Mouse (Mus musculus): ENCODE data around the gene Gmcl1.

The Gmcl1 gene

GRCm38 (mm10) chr6:86736313-86736712 is 3.1 kb upstream of the Gmcl1 start:
- DNase-seq (ENCODE audit: low spot score in 2 of 2), result no peak

- no peak for DNase-seq (ENCODE audit: low spot score in 2 of 2)
Measured at GRCm38 (mm10) chr6:86732276-86733173, 658 bp downstream of the Gmcl1 start.

GRCm38 (mm10) chr6:86728711-86729110 is 4.5 kb downstream of the Gmcl1 start:
- no peak for DNase-seq (ENCODE audit: low spot score in 2 of 2)

GRCm38 (mm10) chr6:86721977-86722376 is 11.2 kb downstream of the Gmcl1 start:
- no peak for DNase-seq (ENCODE audit: low spot score in 2 of 2)

- DNase-seq (ENCODE audit: low spot score in 2 of 2), result no peak
Measured at GRCm38 (mm10) chr6:86708072-86708774, 25.0 kb downstream of the Gmcl1 start.

GRCm38 (mm10) chr6:86702577-86702976 is 30.6 kb downstream of the Gmcl1 start:
- DNase-seq (ENCODE audit: low spot score in 2 of 2), result no peak

- no peak for DNase-seq (ENCODE audit: low spot score in 2 of 2)
Measured at GRCm38 (mm10) chr6:86697903-86698302, 35.3 kb downstream of the Gmcl1 start.

- no peak for DNase-seq (ENCODE audit: low spot score in 2 of 2)
Measured at GRCm38 (mm10) chr6:86696213-86696612, 37.0 kb downstream of the Gmcl1 start.

GRCm38 (mm10) chr6:86694465-86694864 is 38.7 kb downstream of the Gmcl1 start:
- no peak for DNase-seq (ENCODE audit: low spot score in 2 of 2)

GRCm38 (mm10) chr6:86689671-86690070 is 43.5 kb downstream of the Gmcl1 start:
- DNase-seq (ENCODE audit: low spot score in 2 of 2), result no peak

GRCm38 (mm10) chr6:86686971-86687370 is 46.2 kb downstream of the Gmcl1 start:
- DNase-seq (ENCODE audit: low spot score in 2 of 2), result no peak

- no peak for DNase-seq (ENCODE audit: low spot score in 2 of 2)
Measured at GRCm38 (mm10) chr6:86684655-86685011, 48.5 kb downstream of the Gmcl1 start.

GRCm38 (mm10) chr6:86683872-86684654 is 49.1 kb downstream of the Gmcl1 start, which contains the start of gene Snrnp27:
Snrnp27 (minus strand) TSS chr6:86684522.
- peak; percentile 88 to 91 for DNase-seq (ENCODE audit: low spot score in 2 of 2)

GRCm38 (mm10) chr6:86681289-86681688 is 51.9 kb downstream of the Gmcl1 start:
- no peak for DNase-seq (ENCODE audit: low spot score in 2 of 2)

- no peak for DNase-seq (ENCODE audit: low spot score in 2 of 2)
Measured at GRCm38 (mm10) chr6:86678341-86678740, 54.8 kb downstream of the Gmcl1 start.

- no peak for DNase-seq (ENCODE audit: low spot score in 2 of 2)
Measured at GRCm38 (mm10) chr6:86670873-86671272, 62.3 kb downstream of the Gmcl1 start.

- DNase-seq (ENCODE audit: low spot score in 2 of 2), result peak; percentile 100
Measured at GRCm38 (mm10) chr6:86669240-86669727, 63.9 kb downstream of the Gmcl1 start.

- DNase-seq (ENCODE audit: low spot score in 2 of 2), result no peak
Measured at GRCm38 (mm10) chr6:86668580-86669239, 64.5 kb downstream of the Gmcl1 start, which contains the start of gene Mxd1. Mxd1 (minus strand) TSS chr6:86669161.

- DNase-seq (ENCODE audit: low spot score in 2 of 2), result no peak
Measured at GRCm38 (mm10) chr6:86667061-86667460, 66.1 kb downstream of the Gmcl1 start.

- DNase-seq (ENCODE audit: low spot score in 2 of 2), result no peak
Measured at GRCm38 (mm10) chr6:86665560-86666307, 67.4 kb downstream of the Gmcl1 start.

GRCm38 (mm10) chr6:86665076-86665475 is 68.1 kb downstream of the Gmcl1 start:
- no peak for DNase-seq (ENCODE audit: low spot score in 2 of 2)

Measured in urinary bladder, postnatal 4 days (tissue).